Mouse (Mus musculus) C2C12 (cell line): ENCODE results near the gene Acot4.
"Not testable (repeated sequence)": the region's sequence is repeated elsewhere in the genome, so short reads cannot be mapped to it uniquely, and the experiment has no call there.

Source experiments
- CEBPB ChIP-seq: IDR thresholded peaks from one replicate; pipeline ENCODE4 v1.6.1; 2011; ENCODE audit warnings: low read depth, mild to moderate bottlenecking, control low read depth, moderate library complexity
- CTCF ChIP-seq: IDR thresholded peaks from one replicate; pipeline ENCODE4 v1.5.1; 2011; ENCODE audit not compliant: control insufficient read depth, insufficient read depth, insufficient read length
- MAX ChIP-seq: IDR thresholded peaks from one replicate; pipeline ENCODE4 v1.6.1; 2011; ENCODE audit warnings: mild to moderate bottlenecking, control low read depth
- MYOD1 ChIP-seq: IDR thresholded peaks from one replicate; pipeline ENCODE4 v1.6.1; 2011; ENCODE audit warnings: low read depth; ENCODE audit not compliant: control insufficient read depth, insufficient read length
- MYOG ChIP-seq: IDR thresholded peaks from one replicate; pipeline ENCODE4 v1.6.1; 2011; ENCODE audit not compliant: control insufficient read depth, insufficient read length; ENCODE audit errors: extremely low read depth
- USF1 ChIP-seq: IDR thresholded peaks from one replicate; pipeline ENCODE4 v1.6.1; 2011; ENCODE audit warnings: low read depth, mild to moderate bottlenecking, control low read depth, moderate library complexity

- TF ChIP-seq CTCF, MYOD1, USF1, MYOG, MAX, CEBPB: not testable (repeated sequence)
These were observed 12.6 kb downstream of the Acot4 start for GRCm38 (mm10) chr12:84050744-84051143.
